Mouse (Mus musculus): ENCODE measurements around the gene Trim11. TPM values are rescaled to one million over a fixed set of nuclear protein-coding genes. Genes with fewer than 3 reads are reported as not detected.

Trim11 gene
- polyA plus RNA-seq, 1 experiment from 2014 or later: 19.2 TPM

DNA sequence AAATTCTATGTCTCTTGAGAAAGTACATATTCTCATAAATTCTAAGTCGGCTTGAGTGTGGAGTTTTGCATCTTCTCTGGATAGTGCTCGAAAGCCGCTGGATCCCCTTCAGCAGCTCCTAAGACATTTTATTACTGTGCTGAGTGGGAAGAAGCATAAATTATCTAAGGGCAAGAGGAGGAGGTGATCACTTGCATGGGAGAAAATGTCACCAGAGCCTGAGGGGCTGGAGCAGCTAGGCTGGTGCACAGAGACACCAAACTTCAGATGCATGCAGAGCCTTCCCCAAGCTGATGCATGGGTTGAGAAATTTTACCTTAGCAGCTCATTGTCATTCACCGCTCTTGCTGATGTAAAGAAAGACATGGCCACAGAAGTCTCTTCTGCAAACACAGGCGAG lies 33.8 kb upstream of the Trim11 start:
- Histone ChIP-seq H3K36me3 (ENCODE audit: control insufficient read depth, insufficient read depth, low read length) (no peaks in the 10 kb centered on the region), H3K4me3 (ENCODE audit: low read depth, low read length) (no peak overlapping the region), H3K27me3 (replicated peaks; ENCODE audit: control insufficient read depth, insufficient read depth, low read length) (no peaks in the 10 kb centered on the region; the same call in 1 of the 2 replicates), H3K4me2 (ENCODE audit: low read depth, low read length) (no peak overlapping the region), H3K4me1 (ENCODE audit: control insufficient read depth, insufficient read depth, low read length) (peaks cover 7% of the 10 kb centered on the region), H3K9ac (ENCODE audit: low read depth, low read length) (no peak overlapping the region), H3K9me3 (ENCODE audit: control insufficient read depth, low read length) (no peaks in the 10 kb centered on the region), H3K27ac (replicated peaks; ENCODE audit: low read depth, low read length) (no peak overlapping the region)
- ATAC-seq (ENCODE audit: low read depth) (no peak), DNase-seq (ENCODE audit: low spot score) (no peak)
- 75% methylated on average over 5 of the region's 5 CpGs for WGBS

DNA sequence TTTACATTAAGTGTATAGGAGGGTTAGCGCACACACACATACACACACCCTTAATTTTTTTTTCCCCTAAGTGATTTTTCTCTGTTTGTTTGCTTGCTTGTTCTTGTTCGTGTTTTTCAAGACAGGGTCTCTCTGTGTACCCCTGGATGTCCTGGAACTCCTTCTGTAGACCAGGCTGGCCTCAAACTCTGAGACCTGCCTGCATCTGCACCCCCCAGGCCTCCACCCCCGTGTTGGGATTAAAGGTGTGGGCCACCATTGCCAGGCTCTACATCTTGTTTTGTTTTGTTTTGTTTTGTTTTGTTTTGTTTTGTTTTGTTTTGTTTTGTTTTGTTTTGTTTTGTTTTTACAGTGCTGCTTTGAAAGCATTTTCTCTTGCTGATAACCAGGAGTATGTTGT lies 30.6 kb upstream of the Trim11 start:
- 78% methylated on average over 3 of the region's 3 CpGs for WGBS
- Histone ChIP-seq H3K4me2 (ENCODE audit: low read depth, low read length) (0 out of 2 replicates have a peak overlapping the region, but pooled peaks have one; percentile 73), H3K27ac (replicated peaks; ENCODE audit: low read depth, low read length) (no peak overlapping the region)

DNA sequence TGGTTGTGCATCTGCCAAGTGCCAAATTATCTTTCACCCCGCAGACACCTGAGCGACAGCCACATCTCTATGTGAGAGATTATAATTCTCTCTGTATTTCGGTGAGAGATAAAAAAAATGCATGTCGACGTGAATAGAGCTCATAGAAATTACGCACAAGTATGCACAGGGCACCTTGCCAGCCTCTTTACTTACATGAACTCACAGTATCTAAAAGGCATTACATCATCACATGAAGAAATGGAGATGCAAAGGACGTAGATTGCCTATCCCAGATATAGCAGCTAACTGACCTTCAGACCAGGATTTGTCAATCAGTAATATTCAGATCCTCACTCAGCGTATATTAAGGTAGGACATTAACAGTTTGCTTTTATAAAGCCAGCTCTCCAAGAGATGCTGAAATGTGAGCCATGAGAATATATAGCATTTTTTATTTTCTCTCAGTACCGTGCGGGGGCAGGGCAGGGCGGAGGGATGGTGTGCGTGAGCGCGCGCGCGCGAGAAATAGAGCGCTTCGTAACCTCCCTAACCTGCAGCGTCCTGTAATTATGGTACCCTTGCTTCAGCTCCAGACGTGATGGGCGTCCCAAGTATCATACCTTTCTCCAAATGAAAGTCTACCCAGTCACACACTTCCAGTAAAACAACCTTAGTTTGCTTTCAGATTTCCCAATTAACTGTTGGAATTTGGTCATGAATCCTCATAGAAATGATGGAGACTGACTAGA lies 29.9 kb upstream of the Trim11 start:
- Histone ChIP-seq H3K36me3 (ENCODE audit: control insufficient read depth, insufficient read depth, low read length) (no peaks in the 10 kb centered on the region), H3K27ac (replicated peaks; ENCODE audit: low read depth, low read length) (peak overlapping the region; percentile 87), H3K4me3 (ENCODE audit: low read depth, low read length) (peak overlapping the region; percentile 47), H3K9ac (ENCODE audit: low read depth, low read length) (peak overlapping the region; percentile 65), H3K4me2 (ENCODE audit: low read depth, low read length) (peak overlapping the region; percentile 73), H3K9me3 (ENCODE audit: control insufficient read depth, low read length) (no peaks in the 10 kb centered on the region), H3K4me1 (ENCODE audit: control insufficient read depth, insufficient read depth, low read length) (peaks cover 5% of the 10 kb centered on the region), H3K27me3 (replicated peaks; ENCODE audit: control insufficient read depth, insufficient read depth, low read length) (peaks cover 12% of the 10 kb centered on the region)
- 13% methylated on average over 23 of the region's 23 CpGs for WGBS
- DNase-seq (ENCODE audit: low spot score) (peak; percentile 71), ATAC-seq (ENCODE audit: low read depth) (peak; percentile 44)

More for the DNA sequence above, 30.6 kb upstream of the Trim11 start:
- no peak for ATAC-seq (ENCODE audit: low read depth)
- Histone ChIP-seq H3K4me3 (ENCODE audit: low read depth, low read length) (no peak overlapping the region), H3K27me3 (replicated peaks; ENCODE audit: control insufficient read depth, insufficient read depth, low read length) (peaks cover 12% of the 10 kb centered on the region), H3K9me3 (ENCODE audit: control insufficient read depth, low read length) (no peaks in the 10 kb centered on the region), H3K36me3 (ENCODE audit: control insufficient read depth, insufficient read depth, low read length) (no peaks in the 10 kb centered on the region), H3K4me1 (ENCODE audit: control insufficient read depth, insufficient read depth, low read length) (peaks cover 5% of the 10 kb centered on the region), H3K9ac (ENCODE audit: low read depth, low read length) (no peak overlapping the region; the same call in 1 of the 2 replicates)
- no peak for DNase-seq (ENCODE audit: low spot score)

DNA sequence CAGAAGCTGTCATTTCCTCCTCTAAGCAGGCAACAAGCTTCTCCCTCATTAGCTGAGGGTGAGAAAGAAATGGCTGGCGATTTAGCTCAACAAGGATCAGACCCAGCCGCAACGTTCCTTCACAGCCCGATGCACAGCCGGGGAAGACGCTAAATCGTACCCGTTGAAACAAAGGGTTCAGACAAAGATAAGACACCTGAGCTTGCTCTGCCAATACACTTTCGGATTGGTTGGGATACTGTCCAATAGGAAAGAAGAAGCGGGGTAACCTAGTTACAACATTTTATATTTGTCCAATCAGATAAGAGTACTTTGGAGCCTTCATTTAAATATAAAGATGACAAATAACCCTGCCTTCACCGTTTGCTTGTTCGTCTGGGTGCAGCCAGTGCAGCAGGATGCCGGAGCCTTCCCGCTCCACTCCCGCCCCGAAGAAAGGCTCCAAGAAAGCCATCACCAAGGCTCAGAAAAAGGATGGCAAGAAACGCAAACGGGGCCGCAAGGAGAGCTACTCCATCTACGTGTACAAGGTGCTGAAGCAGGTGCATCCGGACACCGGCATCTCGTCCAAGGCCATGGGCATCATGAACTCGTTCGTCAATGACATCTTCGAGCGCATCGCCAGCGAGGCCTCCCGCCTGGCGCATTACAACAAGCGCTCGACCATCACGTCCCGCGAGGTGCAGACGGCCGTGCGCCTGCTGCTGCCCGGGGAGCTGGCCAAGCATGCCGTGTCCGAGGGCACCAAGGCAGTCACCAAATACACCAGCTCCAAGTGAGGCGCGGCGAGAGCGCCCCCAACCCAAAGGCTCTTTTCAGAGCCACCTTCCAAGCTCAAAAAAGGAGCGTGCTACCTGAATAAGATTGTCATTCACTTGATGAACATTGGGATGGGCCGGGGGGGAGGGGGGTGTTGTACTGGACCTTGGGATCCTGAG lies 29.1 kb upstream of the Trim11 start, which contains the start of gene Hist3h2ba:
TSS of gene Hist3h2ba (plus strand) at position 379 of the 938 bp plus-strand sequence.
- H3K27me3 ChIP-seq (replicated peaks; ENCODE audit: control insufficient read depth, insufficient read depth, low read length): peaks cover 12% of the 10 kb centered on the region
- peaks cover 8% of the 10 kb centered on the region for H3K4me1 ChIP-seq (ENCODE audit: control insufficient read depth, insufficient read depth, low read length)
- WGBS: 1% methylated on average over 37 of the region's 48 CpGs
- peak within 1 kb of the TSS; percentile 87 for H3K27ac ChIP-seq (replicated peaks; ENCODE audit: low read depth, low read length)
- no peaks in the 10 kb centered on the region for H3K9me3 ChIP-seq (ENCODE audit: control insufficient read depth, low read length)
- H3K4me2 ChIP-seq (ENCODE audit: low read depth, low read length): peak within 1 kb of the TSS; percentile 73
- ATAC-seq (ENCODE audit: low read depth) (peak; percentile 92), DNase-seq (ENCODE audit: low spot score) (peak; percentile 97)
- peak within 1 kb of the TSS; percentile 47 for H3K4me3 ChIP-seq (ENCODE audit: low read depth, low read length)
- no peaks in the 10 kb centered on the region for H3K36me3 ChIP-seq (ENCODE audit: control insufficient read depth, insufficient read depth, low read length)
- peak within 1 kb of the TSS; percentile 70 for H3K9ac ChIP-seq (ENCODE audit: low read depth, low read length)

DNA sequence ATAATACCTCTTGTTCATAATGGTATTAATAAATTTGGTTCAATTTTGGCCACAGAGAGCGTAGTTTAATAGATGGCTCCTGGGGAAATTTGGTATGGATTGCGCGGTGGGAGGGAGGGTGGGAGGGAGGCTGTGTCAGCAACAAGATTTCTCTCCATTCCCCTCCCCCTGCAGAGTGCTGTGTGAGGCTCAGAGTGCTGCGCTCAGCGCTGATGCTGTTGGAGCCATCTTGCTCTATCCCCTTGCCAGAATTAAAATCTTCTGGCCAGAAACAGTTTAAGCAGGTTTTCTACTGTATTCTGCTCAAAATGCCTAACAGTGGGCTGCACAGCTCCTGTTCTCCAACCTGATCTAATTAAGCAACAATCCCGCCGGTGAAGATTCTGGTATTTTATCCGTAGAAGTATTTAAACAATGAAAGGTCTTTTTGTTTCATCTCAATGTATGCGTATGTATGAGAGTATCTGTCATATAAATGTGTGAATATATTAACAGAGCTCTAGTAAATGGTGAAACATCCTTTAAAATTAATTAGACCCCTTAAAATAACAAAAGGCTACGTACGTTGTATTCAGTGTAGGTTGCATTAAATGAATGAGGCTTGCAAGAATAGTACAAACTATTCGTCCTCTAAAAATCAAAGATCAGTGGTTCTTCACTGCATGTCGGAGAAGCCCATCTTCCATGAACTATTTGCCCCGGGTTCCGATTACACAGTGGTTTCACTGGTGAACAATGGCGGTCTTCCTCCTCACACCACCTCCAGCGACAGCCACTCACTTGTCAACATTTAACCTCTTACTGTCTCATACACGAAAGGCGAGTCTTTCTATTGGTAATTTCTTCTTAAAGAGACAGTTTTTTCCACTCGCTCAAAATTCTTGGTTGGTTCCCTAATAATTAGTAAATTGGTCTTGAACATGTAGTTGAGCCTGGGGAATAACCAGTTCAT lies 28.1 kb upstream of the Trim11 start:
- ATAC-seq (ENCODE audit: low read depth) (peak; percentile 45; the same call in 1 of the 2 replicates), DNase-seq (ENCODE audit: low spot score) (peak; percentile 89)
- no peaks in the 10 kb centered on the region for H3K36me3 ChIP-seq (ENCODE audit: control insufficient read depth, insufficient read depth, low read length)
- peak overlapping the region; percentile 73 for H3K4me2 ChIP-seq (ENCODE audit: low read depth, low read length)
- peak overlapping the region; percentile 87 for H3K27ac ChIP-seq (replicated peaks; ENCODE audit: low read depth, low read length)
- peaks cover 8% of the 10 kb centered on the region for H3K4me1 ChIP-seq (ENCODE audit: control insufficient read depth, insufficient read depth, low read length)
- peaks cover 12% of the 10 kb centered on the region for H3K27me3 ChIP-seq (replicated peaks; ENCODE audit: control insufficient read depth, insufficient read depth, low read length)
- no peaks in the 10 kb centered on the region for H3K9me3 ChIP-seq (ENCODE audit: control insufficient read depth, low read length)
- WGBS: 5% methylated on average over 20 of the region's 20 CpGs
- peak overlapping the region; percentile 47 for H3K4me3 ChIP-seq (ENCODE audit: low read depth, low read length)
- H3K9ac ChIP-seq (ENCODE audit: low read depth, low read length): peak overlapping the region; percentile 70

DNA sequence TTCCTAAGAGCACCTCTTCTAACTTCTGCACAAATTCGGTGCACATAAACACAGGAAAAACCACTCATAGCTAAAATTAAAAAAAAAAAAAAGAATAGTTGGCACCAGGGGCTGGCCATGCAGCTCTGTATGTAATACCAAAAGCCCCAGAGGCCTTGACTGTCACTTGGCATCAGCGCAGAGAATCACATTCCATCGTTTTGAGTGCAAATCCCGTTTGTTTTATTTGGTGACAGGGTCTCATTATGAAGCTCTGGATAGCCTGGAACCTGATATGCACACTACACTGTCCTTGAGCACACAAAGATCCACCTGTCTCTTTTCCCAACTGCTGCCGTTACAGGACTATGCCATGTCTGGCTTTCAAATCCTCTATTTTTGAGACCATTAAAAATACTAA lies 26.7 kb upstream of the Trim11 start:
- H3K4me1 ChIP-seq (ENCODE audit: control insufficient read depth, insufficient read depth, low read length): peaks cover 9% of the 10 kb centered on the region
- no peaks in the 10 kb centered on the region for H3K36me3 ChIP-seq (ENCODE audit: control insufficient read depth, insufficient read depth, low read length)
- no peak overlapping the region; the same call in 1 of the 2 replicates for H3K27ac ChIP-seq (replicated peaks; ENCODE audit: low read depth, low read length)
- no peaks in the 10 kb centered on the region for H3K9me3 ChIP-seq (ENCODE audit: control insufficient read depth, low read length)
- H3K9ac ChIP-seq (ENCODE audit: low read depth, low read length): no peak overlapping the region
- WGBS: 66% methylated on average over 5 of the region's 5 CpGs
- no peak for ATAC-seq (ENCODE audit: low read depth)
- peaks cover 12% of the 10 kb centered on the region for H3K27me3 ChIP-seq (replicated peaks; ENCODE audit: control insufficient read depth, insufficient read depth, low read length)
- H3K4me3 ChIP-seq (ENCODE audit: low read depth, low read length): no peak overlapping the region
- DNase-seq (ENCODE audit: low spot score): peak; percentile 38
- H3K4me2 ChIP-seq (ENCODE audit: low read depth, low read length): no peak overlapping the region; the same call in 1 of the 2 replicates

DNA sequence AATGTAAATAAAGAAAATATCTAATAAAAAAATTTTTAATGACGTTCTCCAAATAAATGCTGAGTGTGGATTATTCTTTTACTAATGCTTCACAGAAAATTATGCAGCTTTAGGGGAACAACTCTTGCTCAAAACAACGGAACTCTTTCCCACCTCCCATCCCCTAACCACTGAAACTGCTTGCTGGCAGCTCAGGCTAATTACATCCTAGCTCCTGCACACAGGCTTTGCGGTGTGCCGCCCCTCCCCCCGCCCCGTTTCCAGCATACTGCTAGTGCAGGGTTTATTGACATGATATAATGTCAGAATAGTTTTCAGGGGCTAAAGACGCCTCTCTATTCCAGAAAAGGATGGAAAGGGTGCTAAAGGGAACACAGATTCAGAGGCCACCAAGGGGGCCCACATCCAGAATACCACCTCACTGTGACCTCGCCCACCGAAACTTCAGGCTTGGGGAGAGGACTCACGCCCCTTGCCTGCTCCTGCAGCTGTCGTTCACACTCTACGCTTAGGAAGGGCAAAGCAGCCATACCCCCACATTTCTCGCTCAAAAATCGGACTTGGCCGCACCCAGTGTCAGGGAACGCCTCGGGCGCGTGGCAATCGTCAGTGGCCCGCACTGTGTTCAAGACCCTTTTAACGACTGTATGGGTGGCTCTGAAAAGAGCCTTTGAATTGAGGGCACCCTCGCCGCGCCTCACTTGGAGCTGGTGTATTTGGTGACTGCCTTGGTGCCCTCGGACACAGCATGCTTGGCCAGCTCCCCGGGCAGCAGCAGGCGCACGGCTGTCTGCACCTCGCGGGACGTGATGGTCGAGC lies 24.3 kb upstream of the Trim11 start:
- Histone ChIP-seq H3K9ac (ENCODE audit: low read depth, low read length) (peak overlapping the region; percentile 80), H3K27me3 (replicated peaks; ENCODE audit: control insufficient read depth, insufficient read depth, low read length) (peaks cover 12% of the 10 kb centered on the region), H3K4me2 (ENCODE audit: low read depth, low read length) (peak overlapping the region; percentile 96), H3K4me1 (ENCODE audit: control insufficient read depth, insufficient read depth, low read length) (peaks cover 22% of the 10 kb centered on the region), H3K36me3 (ENCODE audit: control insufficient read depth, insufficient read depth, low read length) (0 out of 2 replicates have a peak, but pooled peaks cover 11% of the 10 kb centered on the region), H3K9me3 (ENCODE audit: control insufficient read depth, low read length) (no peaks in the 10 kb centered on the region), H3K27ac (replicated peaks; ENCODE audit: low read depth, low read length) (peak overlapping the region; percentile 94), H3K4me3 (ENCODE audit: low read depth, low read length) (peak overlapping the region; percentile 79)
- 1% methylated on average over 32 of the region's 33 CpGs for WGBS
- DNase-seq (ENCODE audit: low spot score) (peak; percentile 78), ATAC-seq (ENCODE audit: low read depth) (peak; percentile 3; the same call in 1 of the 2 replicates)

All from embryonic facial prominence, embryonic 14.5 days (tissue).